Mouse (Mus musculus): Measurements from ENCODE around the gene Nmnat3. TPM values are rescaled to one million over a fixed set of nuclear protein-coding genes. Genes with fewer than 3 reads are reported as not detected.

Gene Nmnat3
- polyA plus RNA-seq, 1 experiment from 2014 or later = 2.3 TPM

- Histone ChIP-seq H3K9me3 (replicated peaks) (0 out of 2 replicates have a peak, but pooled peaks cover 5% of the 10 kb centered on the region), H3K36me3 (no peaks in the 10 kb centered on the region), H3K4me3 (no peak overlapping the region), H3K4me1 (no peaks in the 10 kb centered on the region), H3K4me2 (replicated peaks) (no peak overlapping the region), H3K27ac (no peak overlapping the region), H3K9ac (no peak overlapping the region), H3K27me3 (no peaks in the 10 kb centered on the region)
- WGBS = 89% methylated on average over 4 of the region's 4 CpGs
- ATAC-seq (ENCODE audit: low FRiP score) = no peak
Observed at GRCm38 (mm10) chr9:98415427-98415826, 128.2 kb downstream of the Nmnat3 start.

GRCm38 (mm10) chr9:98417919-98418318, 130.7 kb downstream of the Nmnat3 start:
- Histone ChIP-seq H3K27ac (no peak overlapping the region), H3K27me3 (peaks cover 18% of the 10 kb centered on the region), H3K9me3 (replicated peaks) (0 out of 2 replicates have a peak, but pooled peaks cover 5% of the 10 kb centered on the region), H3K36me3 (no peaks in the 10 kb centered on the region), H3K4me3 (no peak overlapping the region), H3K4me1 (no peaks in the 10 kb centered on the region), H3K4me2 (replicated peaks) (no peak overlapping the region), H3K9ac (no peak overlapping the region)
- WGBS = 52% methylated on average over 7 of the region's 7 CpGs
- peak; percentile 19; the same call in 1 of the 2 replicates for ATAC-seq (ENCODE audit: low FRiP score)

DNA sequence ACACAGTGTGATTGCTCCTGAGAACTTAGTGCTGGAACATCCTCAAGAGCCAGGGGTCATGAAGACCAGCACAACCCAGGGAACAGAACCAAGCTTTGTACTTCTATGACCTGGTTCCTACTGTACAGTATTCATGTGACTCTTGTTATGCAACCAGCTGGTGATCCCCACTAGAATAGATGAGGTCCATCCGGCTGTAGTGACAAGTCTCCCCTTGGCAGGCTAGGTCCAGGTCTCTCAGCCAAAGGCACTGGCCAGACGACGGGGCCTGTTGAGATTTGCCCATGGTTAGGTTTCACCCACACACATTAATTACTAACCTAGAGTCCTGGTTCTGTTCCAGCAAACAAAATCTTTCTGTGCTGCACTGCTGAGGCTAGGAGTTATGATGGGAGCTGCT, 131.1 kb downstream of the Nmnat3 start:
- WGBS = 86% methylated on average over 3 of the region's 3 CpGs
- Histone ChIP-seq H3K27ac (no peak overlapping the region), H3K9ac (no peak overlapping the region), H3K4me3 (no peak overlapping the region), H3K9me3 (replicated peaks) (0 out of 2 replicates have a peak, but pooled peaks cover 5% of the 10 kb centered on the region), H3K4me2 (replicated peaks) (no peak overlapping the region), H3K36me3 (no peaks in the 10 kb centered on the region), H3K27me3 (peaks cover 22% of the 10 kb centered on the region), H3K4me1 (no peaks in the 10 kb centered on the region)
- no peak for ATAC-seq (ENCODE audit: low FRiP score)

GRCm38 (mm10) chr9:98420666-98421065, 133.4 kb downstream of the Nmnat3 start:
- Histone ChIP-seq H3K4me1 (peaks cover 9% of the 10 kb centered on the region; the same call in 1 of the 2 replicates), H3K27me3 (peaks cover 26% of the 10 kb centered on the region), H3K4me3 (no peak overlapping the region), H3K4me2 (replicated peaks) (no peak overlapping the region), H3K9ac (no peak overlapping the region), H3K9me3 (replicated peaks) (0 out of 2 replicates have a peak, but pooled peaks cover 5% of the 10 kb centered on the region), H3K36me3 (no peaks in the 10 kb centered on the region), H3K27ac (no peak overlapping the region)
- WGBS = 70% methylated on average over 1 of the region's 1 CpGs
- no peak for ATAC-seq (ENCODE audit: low FRiP score)

GRCm38 (mm10) chr9:98421903-98422302, 134.7 kb downstream of the Nmnat3 start:
- H3K4me3 ChIP-seq = no peak overlapping the region
- no peaks in the 10 kb centered on the region for H3K36me3 ChIP-seq
- no peak overlapping the region for H3K9ac ChIP-seq
- H3K4me1 ChIP-seq = peaks cover 17% of the 10 kb centered on the region
- H3K4me2 ChIP-seq (replicated peaks) = no peak overlapping the region
- ATAC-seq (ENCODE audit: low FRiP score) = no peak
- H3K9me3 ChIP-seq (replicated peaks) = 0 out of 2 replicates have a peak, but pooled peaks cover 5% of the 10 kb centered on the region
- no peak overlapping the region for H3K27ac ChIP-seq
- 63% methylated on average over 3 of the region's 3 CpGs for WGBS
- peaks cover 37% of the 10 kb centered on the region for H3K27me3 ChIP-seq

DNA sequence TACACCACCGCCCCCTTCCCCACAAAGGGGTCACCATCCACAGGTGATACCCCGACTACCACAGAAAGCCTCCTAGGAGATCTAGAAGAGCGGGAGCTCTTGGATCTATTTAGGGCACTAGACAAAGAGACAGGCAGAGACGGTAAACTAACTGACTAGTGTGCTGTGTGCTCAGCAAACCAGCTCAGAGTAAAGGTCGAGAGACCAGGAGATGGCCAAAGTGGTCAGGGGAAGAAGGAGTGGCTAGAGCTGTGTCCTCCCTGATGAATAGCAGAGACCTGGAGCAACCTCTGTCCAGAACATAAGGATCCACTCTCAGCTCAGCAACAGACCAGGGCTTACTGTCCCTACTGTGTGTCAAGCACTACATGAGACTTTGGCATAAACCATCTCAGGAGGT, 135.4 kb downstream of the Nmnat3 start, which contains the start of gene Rbp1:
Gene Rbp1, plus strand, starts transcription at position 306 of the 400 bp plus-strand sequence.
- Histone ChIP-seq H3K36me3 (no peaks in the 10 kb centered on the region), H3K27me3 (peaks cover 37% of the 10 kb centered on the region), H3K9ac (no peak within 1 kb of the TSS), H3K9me3 (replicated peaks) (no peaks in the 10 kb centered on the region), H3K4me1 (peaks cover 24% of the 10 kb centered on the region), H3K27ac (no peak within 1 kb of the TSS), H3K4me3 (no peak within 1 kb of the TSS), H3K4me2 (replicated peaks) (peak within 1 kb of the TSS; percentile 80; the same call in 1 of the 2 replicates)
- 80% methylated on average over 5 of the region's 5 CpGs for WGBS
- no peak for ATAC-seq (ENCODE audit: low FRiP score)

DNA sequence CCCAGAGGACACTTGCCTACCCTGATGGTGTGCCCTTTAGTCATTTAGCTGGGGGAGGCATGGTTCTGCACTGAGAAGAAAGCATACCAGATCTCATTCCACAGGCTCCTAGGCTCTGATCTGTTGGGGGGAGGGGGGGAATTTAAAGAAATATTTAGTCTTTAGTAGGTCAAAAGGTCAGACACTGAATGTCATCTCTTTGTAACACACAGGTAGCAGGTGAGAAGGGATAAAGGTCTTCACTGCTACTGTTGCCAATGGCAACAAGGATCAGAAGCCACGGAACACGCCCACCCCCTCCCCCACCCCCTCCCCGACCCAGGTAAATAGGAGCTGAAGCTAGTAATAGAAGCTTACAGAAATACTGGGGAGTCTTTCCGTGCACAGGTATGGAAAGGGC, 136.5 kb downstream of the Nmnat3 start:
- peaks cover 41% of the 10 kb centered on the region for H3K27me3 ChIP-seq

GRCm38 (mm10) chr9:98424291-98424690, 137.1 kb downstream of the Nmnat3 start:
- H3K4me3 ChIP-seq = peak overlapping the region; percentile 49
- ATAC-seq (ENCODE audit: low FRiP score) = 0 out of 2 replicates have a peak, but pooled peaks have one; percentile 27
- H3K27me3 ChIP-seq = peaks cover 41% of the 10 kb centered on the region
- 1% methylated on average over 8 of the region's 8 CpGs for WGBS
- no peaks in the 10 kb centered on the region for H3K36me3 ChIP-seq
- H3K9ac ChIP-seq = peak overlapping the region; percentile 59
- H3K27ac ChIP-seq = peak overlapping the region; percentile 5; the same call in 1 of the 2 replicates
- peak overlapping the region; percentile 80 for H3K4me2 ChIP-seq (replicated peaks)
- peaks cover 33% of the 10 kb centered on the region for H3K4me1 ChIP-seq
- no peaks in the 10 kb centered on the region for H3K9me3 ChIP-seq (replicated peaks)

More for the DNA sequence above, 136.5 kb downstream of the Nmnat3 start:
- peak overlapping the region; percentile 80; the same call in 1 of the 2 replicates for H3K4me2 ChIP-seq (replicated peaks)
- H3K9ac ChIP-seq = no peak overlapping the region
- H3K9me3 ChIP-seq (replicated peaks) = no peaks in the 10 kb centered on the region
- no peak overlapping the region for H3K4me3 ChIP-seq
- no peak for ATAC-seq (ENCODE audit: low FRiP score)
- WGBS = 18% methylated on average over 4 of the region's 4 CpGs
- no peaks in the 10 kb centered on the region for H3K36me3 ChIP-seq
- H3K4me1 ChIP-seq = peaks cover 28% of the 10 kb centered on the region
- H3K27ac ChIP-seq = no peak overlapping the region

- Histone ChIP-seq H3K36me3 (no peaks in the 10 kb centered on the region), H3K4me1 (peaks cover 37% of the 10 kb centered on the region), H3K9ac (peak overlapping the region; percentile 59), H3K9me3 (replicated peaks) (no peaks in the 10 kb centered on the region), H3K27ac (0 out of 2 replicates have a peak overlapping the region, but pooled peaks have one; percentile 5), H3K4me2 (replicated peaks) (peak overlapping the region; percentile 80), H3K4me3 (peak overlapping the region; percentile 49), H3K27me3 (peaks cover 41% of the 10 kb centered on the region)
- WGBS = 1% methylated on average over 42 of the region's 42 CpGs
- peak; percentile 71 for ATAC-seq (ENCODE audit: low FRiP score)
Observed at GRCm38 (mm10) chr9:98424725-98425210, 137.5 kb downstream of the Nmnat3 start.

DNA sequence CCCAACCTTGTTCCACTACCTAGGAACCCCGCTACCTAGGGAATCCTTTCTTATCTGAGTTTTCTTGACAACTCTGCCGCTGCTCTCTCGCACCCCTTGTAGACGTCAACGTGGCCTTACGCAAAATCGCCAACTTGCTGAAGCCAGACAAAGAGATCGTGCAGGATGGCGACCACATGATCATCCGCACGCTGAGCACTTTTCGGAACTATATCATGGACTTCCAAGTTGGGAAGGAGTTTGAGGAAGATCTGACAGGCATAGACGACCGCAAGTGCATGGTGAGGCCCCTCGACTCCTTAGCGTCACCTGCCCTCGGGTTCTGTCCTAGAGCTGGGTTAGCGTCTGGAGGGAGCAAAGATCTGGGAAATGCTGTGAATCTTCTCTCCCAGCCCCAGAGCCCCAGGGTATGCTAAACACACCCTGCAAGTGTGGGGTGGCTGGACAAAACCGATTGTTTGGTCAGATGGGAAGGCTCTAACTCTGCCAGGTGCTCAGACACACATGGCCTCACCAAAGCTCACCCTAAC, 138.2 kb downstream of the Nmnat3 start:
- Histone ChIP-seq H3K27me3 (peaks cover 41% of the 10 kb centered on the region), H3K27ac (no peak overlapping the region), H3K4me3 (peak overlapping the region; percentile 49), H3K4me1 (peaks cover 41% of the 10 kb centered on the region), H3K9ac (peak overlapping the region; percentile 59), H3K9me3 (replicated peaks) (no peaks in the 10 kb centered on the region), H3K36me3 (no peaks in the 10 kb centered on the region), H3K4me2 (replicated peaks) (peak overlapping the region; percentile 80)
- WGBS = 6% methylated on average over 19 of the region's 19 CpGs
- ATAC-seq (ENCODE audit: low FRiP score) = no peak

DNA sequence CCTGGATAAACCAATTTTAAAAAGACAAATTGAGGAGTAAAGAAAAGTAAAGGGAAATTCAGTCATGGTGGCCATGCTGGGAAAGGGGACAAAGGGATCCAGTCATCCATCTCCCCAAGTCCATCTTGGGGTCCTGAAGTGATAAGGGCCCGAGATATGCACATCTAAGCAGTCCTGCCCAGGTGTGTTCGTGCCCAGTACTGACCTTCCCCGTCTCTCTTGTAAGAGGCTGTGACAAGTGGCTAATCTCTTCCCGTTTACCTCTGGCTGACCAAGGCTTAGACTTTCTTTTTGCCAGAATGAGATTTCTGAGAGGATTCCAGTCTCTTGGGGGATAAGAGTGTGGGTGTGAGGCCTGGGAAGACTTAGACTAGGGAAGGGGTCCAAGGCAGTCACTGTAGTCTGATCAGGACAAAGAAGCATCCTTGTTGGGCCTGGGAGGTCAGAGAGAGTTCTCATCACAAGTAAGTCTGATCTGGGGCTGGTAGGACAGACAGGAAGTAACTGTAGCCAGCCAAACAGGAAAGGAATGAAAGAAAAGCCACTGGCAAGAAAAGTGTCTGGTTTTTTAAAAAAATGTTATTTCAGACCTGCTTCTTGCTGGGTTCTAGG, 140.8 kb downstream of the Nmnat3 start:
- ATAC-seq (ENCODE audit: low FRiP score) = no peak
- peaks cover 48% of the 10 kb centered on the region for H3K4me1 ChIP-seq
- no peaks in the 10 kb centered on the region for H3K9me3 ChIP-seq (replicated peaks)
- WGBS = 78% methylated on average over 4 of the region's 4 CpGs
- H3K27me3 ChIP-seq = peaks cover 28% of the 10 kb centered on the region
- H3K9ac ChIP-seq = no peak overlapping the region; the same call in 1 of the 2 replicates
- no peak overlapping the region for H3K4me3 ChIP-seq
- peak overlapping the region; percentile 23; the same call in 1 of the 2 replicates for H3K4me2 ChIP-seq (replicated peaks)
- no peaks in the 10 kb centered on the region for H3K36me3 ChIP-seq
- no peak overlapping the region for H3K27ac ChIP-seq

DNA sequence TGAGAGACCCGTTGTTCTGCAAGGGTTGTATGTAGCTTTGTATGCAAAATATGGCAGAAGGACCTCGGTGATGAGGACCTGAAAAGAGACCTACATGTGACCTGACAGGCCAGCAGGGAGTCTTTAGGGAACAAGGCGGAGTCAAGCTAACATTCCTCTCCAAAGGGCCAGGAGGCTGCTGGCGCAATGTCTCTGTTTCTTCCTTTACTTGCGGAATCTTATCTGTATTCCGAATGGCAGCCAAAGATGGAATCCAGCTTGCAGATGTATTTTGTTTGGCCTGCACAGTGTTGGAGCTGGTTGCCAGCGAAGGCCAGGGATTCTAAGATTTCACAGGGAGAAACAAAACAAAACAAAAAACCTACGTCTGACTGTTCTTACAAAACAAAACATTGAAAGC, 141.5 kb downstream of the Nmnat3 start:
- Histone ChIP-seq H3K4me3 (no peak overlapping the region), H3K36me3 (no peaks in the 10 kb centered on the region), H3K4me2 (replicated peaks) (no peak overlapping the region), H3K9me3 (replicated peaks) (no peaks in the 10 kb centered on the region), H3K9ac (no peak overlapping the region), H3K27me3 (peaks cover 25% of the 10 kb centered on the region), H3K27ac (no peak overlapping the region), H3K4me1 (peaks cover 54% of the 10 kb centered on the region)
- no peak for ATAC-seq (ENCODE audit: low FRiP score)
- 61% methylated on average over 8 of the region's 8 CpGs for WGBS

All from hindbrain, embryonic 12.5 days (tissue).